Mouse (Mus musculus) layer of hippocampus, adult 2 months (tissue): Measurements from ENCODE around the gene Vmn1r41. TPM values are rescaled to one million over a fixed set of nuclear protein-coding genes. Genes with fewer than 3 reads are reported as not detected.

ENCODE experiments used
- DNase-seq, 2 experiments: peaks; one replicate each; pipeline ENCODE4 v3.0.0; 2022; ENCODE audit warnings: low spot score in 2 of 2
- H3K27ac ChIP-seq: fragments of 200-600 bp; 2 replicates; pipeline ENCODE4 v1.8.1; 2022
- H3K4me3 ChIP-seq: fragments of 200-600 bp; 2 replicates; pipeline ENCODE4 v1.8.1; 2022; ENCODE audit warnings: mild to moderate bottlenecking
- CTCF ChIP-seq: fragments of 200-600 bp; conservative IDR thresholded peaks from 2 replicates; pipeline ENCODE4 v1.8.1; 2022; ENCODE audit warnings: antibody characterized with exemption, mild to moderate bottlenecking, moderate library complexity
- long read RNA-seq, 2 experiments: library from polyadenylated mRNA; stranded (forward); transcript quantifications; one replicate each; pipeline ENCODE4 v2.0.0; 2021; ENCODE audit warnings: borderline mapping rate in 2 of 2
- total RNA-seq, 2 experiments: library from RNA; stranded (reverse); gene quantifications; 2 replicates each; pipeline ENCODE4 v1.2.3; 2021

Vmn1r41 gene
- not detected for total RNA-seq
- long read RNA-seq, experiment 1 = 0 reads
- long read RNA-seq, experiment 2 = 0 reads

GRCm38 (mm10) chr6:89740466-89740865 is at the start of gene Vmn1r41:
Gene Vmn1r41, plus strand, starts transcription at chr6:89740766.
- Histone ChIP-seq H3K27ac (no peak within 1 kb of the TSS), H3K4me3 (no peak within 1 kb of the TSS)
- DNase-seq = no peak
- TF ChIP-seq CTCF = no peak

GRCm38 (mm10) chr6:89706624-89707023 is 33.9 kb upstream of the Vmn1r41 start:
- no peak overlapping the region for H3K4me3 ChIP-seq
- no peak overlapping the region for H3K27ac ChIP-seq
- no peak for DNase-seq
- TF ChIP-seq CTCF = no peak

DNA sequence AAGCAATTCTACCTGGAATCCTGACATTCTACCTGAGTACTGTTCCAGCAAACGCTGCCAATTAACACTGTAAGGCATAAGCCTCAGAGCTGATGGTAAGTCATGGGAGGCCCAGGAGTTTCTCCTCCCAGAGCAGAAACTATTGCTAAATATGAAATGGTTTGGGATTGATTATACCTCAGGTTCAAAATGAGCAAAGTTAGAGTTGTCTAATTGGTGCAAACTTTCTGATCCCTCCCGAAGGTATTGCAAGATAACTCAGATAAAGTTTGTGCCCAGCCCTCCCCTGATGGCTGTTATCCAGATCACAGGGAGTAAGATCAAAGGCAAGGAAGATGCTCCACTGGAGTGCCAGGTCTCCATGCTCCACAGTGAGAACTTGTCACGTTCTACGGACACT is 33.3 kb upstream of the Vmn1r41 start, which contains the start of gene Vmn1r40:
TSS of gene Vmn1r40 (plus strand) at position 301 of the 400 bp plus-strand sequence.
- no peak for TF ChIP-seq CTCF
- no peak within 1 kb of the TSS for H3K4me3 ChIP-seq
- no peak within 1 kb of the TSS for H3K27ac ChIP-seq
- no peak for DNase-seq

GRCm38 (mm10) chr6:89718051-89718450 is 22.5 kb upstream of the Vmn1r41 start:
- DNase-seq = no peak
- no peak for TF ChIP-seq CTCF
- Histone ChIP-seq H3K27ac (no peak overlapping the region), H3K4me3 (no peak overlapping the region)

GRCm38 (mm10) chr6:89742811-89743210 is 2.2 kb downstream of the Vmn1r41 start:
- DNase-seq = no peak
- TF ChIP-seq CTCF = no peak

GRCm38 (mm10) chr6:89790231-89790630 is 49.7 kb downstream of the Vmn1r41 start:
- no peak for TF ChIP-seq CTCF
- Histone ChIP-seq H3K4me3 (no peak overlapping the region), H3K27ac (no peak overlapping the region)
- DNase-seq = no peak

More at GRCm38 (mm10) chr6:89742811-89743210, 2.2 kb downstream of the Vmn1r41 start:
- H3K4me3 ChIP-seq = no peak overlapping the region
- no peak overlapping the region for H3K27ac ChIP-seq

Other genes with a start within 250 kb of the Vmn1r41 start
- gene Chchd6, start 145.1 kb upstream of the Vmn1r41 start, total RNA-seq = 10 to 100 TPM; 61.4 to 71.1 TPM
- gene Txnrd3, start 96.8 kb upstream of the Vmn1r41 start, total RNA-seq = 1 to 10 TPM; 3.6 to 3.9 TPM
- not detected for gene Vmn1r40, start 33.2 kb upstream of the Vmn1r41 start, total RNA-seq
- not detected for gene Vmn1r42, start 135.6 kb downstream of the Vmn1r41 start, total RNA-seq
- gene Vmn1r43, start 135.6 kb downstream of the Vmn1r41 start, total RNA-seq = not detected
- not detected for gene Vmn1r44, start 142.9 kb downstream of the Vmn1r41 start, total RNA-seq
- gene Vmn1r45, start 199.8 kb downstream of the Vmn1r41 start, total RNA-seq = not detected
- gene Vmn1r46, start 228.5 kb downstream of the Vmn1r41 start, total RNA-seq = not detected